Mouse (Mus musculus) heart, embryonic 16.5 days (tissue): ENCODE results near the gene Prkcb. TPM values are rescaled to one million over a fixed set of nuclear protein-coding genes. Genes with fewer than 3 reads are reported as not detected.

Experiments used
- ATAC-seq: fragments of 200-750 bp; cut with Nextera tagmentation; replicated peaks from 2 replicates; pipeline ENCODE4 v1.8.0; 2017; ENCODE audit warnings: moderate number of reproducible peaks; ENCODE audit not compliant: insufficient read depth, low FRiP score; ENCODE audit errors: extremely low read depth
- H3K27ac ChIP-seq: fragments of 300-500 bp; sonication (generic); 2 replicates; pipeline ENCODE4 v1.5.1; 2014; ENCODE audit warnings: mild to moderate bottlenecking, low read length, control low read depth, moderate library complexity
- H3K27me3 ChIP-seq: fragments of 300-500 bp; sonication (generic); 2 replicates; pipeline ENCODE4 v1.6.1; 2014; ENCODE audit warnings: low read length, mixed read lengths; ENCODE audit not compliant: control insufficient read depth, insufficient read depth
- H3K36me3 ChIP-seq: fragments of 300-500 bp; sonication (generic); 2 replicates; pipeline ENCODE4 v1.6.1; 2014; ENCODE audit not compliant: control insufficient read depth, insufficient read depth
- H3K4me1 ChIP-seq: fragments of 300-500 bp; sonication (generic); 2 replicates; pipeline ENCODE4 v1.6.1; 2014; ENCODE audit warnings: low read length, mixed read lengths; ENCODE audit not compliant: control insufficient read depth, insufficient read depth
- H3K4me2 ChIP-seq: fragments of 300-500 bp; sonication (generic); 2 replicates; pipeline ENCODE4 v1.6.1; 2014; ENCODE audit warnings: low read depth, mild to moderate bottlenecking, control low read depth, low read length
- H3K4me3 ChIP-seq: fragments of 300-500 bp; sonication (generic); 2 replicates; pipeline ENCODE4 v1.5.1; 2014; ENCODE audit warnings: mild to moderate bottlenecking, control low read depth, low read length
- H3K9ac ChIP-seq: fragments of 300-500 bp; sonication (generic); 2 replicates; pipeline ENCODE4 v1.6.1; 2014; ENCODE audit warnings: low read length, control low read depth
- H3K9me3 ChIP-seq: fragments of 300-500 bp; sonication (generic); replicated peaks from 2 replicates; pipeline ENCODE4 v1.6.1; 2016; ENCODE audit warnings: low read length; ENCODE audit not compliant: control insufficient read depth
- WGBS: fragments of 180-500 bp; shearing (Covaris S2); extraction: QIAGEN DNeasy Blood & Tissue Kit; methylation state at CpG from one replicate; pipeline ENCODE4 v1.1.7; 2014; 5-methylcytosine and 5-hydroxymethylcytosine counted together
- polyA plus RNA-seq: library from polyadenylated mRNA; unstranded; fragments of >200 nt; fragmentation: Nextera tagmentation; extraction: Ambion mirVana; gene quantifications from 2 replicates; pipeline ENCODE4 v1.2.1, GENCODE M21; 2015

The Prkcb gene
- polyA plus RNA-seq, 1 experiment from 2014 or later: 12.0 TPM

GRCm38 (mm10) chr7:122390200-122390599, 101.6 kb downstream of the Prkcb start:
- H3K27ac ChIP-seq: no peak overlapping the region; the same call in 1 of the 2 replicates
- H3K36me3 ChIP-seq: no peaks in the 10 kb centered on the region
- no peaks in the 10 kb centered on the region for H3K9me3 ChIP-seq
- 0 out of 2 replicates have a peak, but pooled peaks have one; percentile 40 for ATAC-seq
- no peak overlapping the region; the same call in 1 of the 2 replicates for H3K9ac ChIP-seq
- no peaks in the 10 kb centered on the region for H3K27me3 ChIP-seq
- 0 out of 2 replicates have a peak overlapping the region, but pooled peaks have one; percentile 2 for H3K4me2 ChIP-seq
- H3K4me3 ChIP-seq: no peak overlapping the region
- 49% methylated on average over 5 of the region's 5 CpGs for WGBS
- H3K4me1 ChIP-seq: peaks cover 12% of the 10 kb centered on the region

GRCm38 (mm10) chr7:122390683-122391082, 102.1 kb downstream of the Prkcb start:
- Histone ChIP-seq H3K27me3 (no peaks in the 10 kb centered on the region), H3K4me3 (no peak overlapping the region), H3K36me3 (no peaks in the 10 kb centered on the region), H3K4me1 (peaks cover 10% of the 10 kb centered on the region), H3K4me2 (0 out of 2 replicates have a peak overlapping the region, but pooled peaks have one; percentile 2), H3K9ac (no peak overlapping the region; the same call in 1 of the 2 replicates), H3K9me3 (no peaks in the 10 kb centered on the region), H3K27ac (no peak overlapping the region; the same call in 1 of the 2 replicates)
- ATAC-seq: no peak
- 61% methylated on average over 4 of the region's 4 CpGs for WGBS

GRCm38 (mm10) chr7:122391382-122391781, 102.8 kb downstream of the Prkcb start:
- no peaks in the 10 kb centered on the region for H3K9me3 ChIP-seq
- 67% methylated on average over 3 of the region's 3 CpGs for WGBS
- no peaks in the 10 kb centered on the region for H3K27me3 ChIP-seq
- H3K4me3 ChIP-seq: no peak overlapping the region
- no peaks in the 10 kb centered on the region for H3K36me3 ChIP-seq
- no peak overlapping the region for H3K9ac ChIP-seq
- no peak for ATAC-seq
- peaks cover 7% of the 10 kb centered on the region for H3K4me1 ChIP-seq
- H3K27ac ChIP-seq: no peak overlapping the region
- no peak overlapping the region for H3K4me2 ChIP-seq

GRCm38 (mm10) chr7:122393964-122394363, 105.4 kb downstream of the Prkcb start:
- no peaks in the 10 kb centered on the region for H3K36me3 ChIP-seq
- no peak for ATAC-seq
- H3K27me3 ChIP-seq: no peaks in the 10 kb centered on the region
- H3K4me1 ChIP-seq: peaks cover 7% of the 10 kb centered on the region
- no peak overlapping the region for H3K4me2 ChIP-seq
- no peak overlapping the region for H3K9ac ChIP-seq
- H3K9me3 ChIP-seq: no peaks in the 10 kb centered on the region
- no peak overlapping the region for H3K4me3 ChIP-seq
- H3K27ac ChIP-seq: no peak overlapping the region
- WGBS: 44% methylated on average over 5 of the region's 5 CpGs

GRCm38 (mm10) chr7:122395159-122395975, 106.8 kb downstream of the Prkcb start:
- no peaks in the 10 kb centered on the region for H3K9me3 ChIP-seq
- no peak overlapping the region for H3K9ac ChIP-seq
- ATAC-seq: no peak
- H3K27me3 ChIP-seq: no peaks in the 10 kb centered on the region
- no peak overlapping the region for H3K4me3 ChIP-seq
- H3K4me1 ChIP-seq: peaks cover under 1% of the 10 kb centered on the region; the same call in 1 of the 2 replicates
- H3K4me2 ChIP-seq: no peak overlapping the region
- WGBS: 63% methylated on average over 7 of the region's 7 CpGs
- H3K27ac ChIP-seq: no peak overlapping the region
- no peaks in the 10 kb centered on the region for H3K36me3 ChIP-seq

GRCm38 (mm10) chr7:122395976-122396315, 107.4 kb downstream of the Prkcb start:
- WGBS: 62% methylated on average over 5 of the region's 5 CpGs
- Histone ChIP-seq H3K9ac (no peak overlapping the region), H3K27me3 (no peaks in the 10 kb centered on the region), H3K27ac (no peak overlapping the region), H3K36me3 (no peaks in the 10 kb centered on the region), H3K9me3 (no peaks in the 10 kb centered on the region), H3K4me3 (no peak overlapping the region), H3K4me1 (no peaks in the 10 kb centered on the region), H3K4me2 (no peak overlapping the region)
- ATAC-seq: no peak

- 0 out of 2 replicates have a peak, but pooled peaks have one; percentile 37 for ATAC-seq
- H3K4me1 ChIP-seq: no peaks in the 10 kb centered on the region
- no peaks in the 10 kb centered on the region for H3K36me3 ChIP-seq
- H3K9me3 ChIP-seq: no peaks in the 10 kb centered on the region
- no peak overlapping the region for H3K9ac ChIP-seq
- H3K4me3 ChIP-seq: no peak overlapping the region
- WGBS: 76% methylated on average over 3 of the region's 3 CpGs
- H3K4me2 ChIP-seq: no peak overlapping the region
- H3K27ac ChIP-seq: no peak overlapping the region
- no peaks in the 10 kb centered on the region for H3K27me3 ChIP-seq
Observed at GRCm38 (mm10) chr7:122397699-122398098, 109.1 kb downstream of the Prkcb start.

- Histone ChIP-seq H3K4me1 (peaks cover 13% of the 10 kb centered on the region), H3K4me2 (no peak overlapping the region), H3K27ac (no peak overlapping the region), H3K27me3 (no peaks in the 10 kb centered on the region), H3K4me3 (no peak overlapping the region), H3K36me3 (no peaks in the 10 kb centered on the region), H3K9ac (no peak overlapping the region), H3K9me3 (no peaks in the 10 kb centered on the region)
- 76% methylated on average over 7 of the region's 7 CpGs for WGBS
- ATAC-seq: no peak
Observed at GRCm38 (mm10) chr7:122402041-122402440, 113.5 kb downstream of the Prkcb start.

- H3K9me3 ChIP-seq: no peaks in the 10 kb centered on the region
- no peaks in the 10 kb centered on the region for H3K36me3 ChIP-seq
- no peak overlapping the region for H3K4me2 ChIP-seq
- H3K4me3 ChIP-seq: no peak overlapping the region
- H3K4me1 ChIP-seq: peaks cover 13% of the 10 kb centered on the region
- H3K27me3 ChIP-seq: no peaks in the 10 kb centered on the region
- ATAC-seq: no peak
- WGBS: 74% methylated on average over 4 of the region's 4 CpGs
- H3K9ac ChIP-seq: no peak overlapping the region
- no peak overlapping the region for H3K27ac ChIP-seq
Observed at GRCm38 (mm10) chr7:122403343-122403742, 114.8 kb downstream of the Prkcb start.
